Mouse (Mus musculus) kidney, embryonic 15.5 days (tissue): ENCODE results near the gene Snx13. TPM values are rescaled to one million over a fixed set of nuclear protein-coding genes. Genes with fewer than 3 reads are reported as not detected.

Experiments
- ATAC-seq: fragments of 200-750 bp; cut with Nextera tagmentation; replicated peaks from 2 replicates; pipeline ENCODE4 v1.8.0; 2017; ENCODE audit warnings: moderate TSS enrichment; ENCODE audit not compliant: low FRiP score
- H3K27ac ChIP-seq: fragments of 300-500 bp; sonication (generic); 2 replicates; pipeline ENCODE4 v1.5.1; 2015; ENCODE audit warnings: mild to moderate bottlenecking, inconsistent platforms
- H3K27me3 ChIP-seq: fragments of 300-500 bp; sonication (generic); 2 replicates; pipeline ENCODE4 v1.6.1; 2015; ENCODE audit warnings: inconsistent platforms
- H3K36me3 ChIP-seq: fragments of 300-500 bp; sonication (generic); 2 replicates; pipeline ENCODE4 v1.6.1; 2015; ENCODE audit warnings: inconsistent platforms
- H3K4me1 ChIP-seq: fragments of 300-500 bp; sonication (generic); 2 replicates; pipeline ENCODE4 v1.6.1; 2015; ENCODE audit warnings: inconsistent platforms
- H3K4me2 ChIP-seq: fragments of 300-500 bp; sonication (generic); 2 replicates; pipeline ENCODE4 v1.6.1; 2015; ENCODE audit warnings: moderate library complexity, mild to moderate bottlenecking, inconsistent platforms
- H3K4me3 ChIP-seq: fragments of 300-500 bp; sonication (generic); replicated peaks from 2 replicates; pipeline ENCODE4 v1.5.1; 2015; ENCODE audit warnings: mild to moderate bottlenecking, inconsistent platforms
- H3K9ac ChIP-seq: fragments of 300-500 bp; sonication (generic); 2 replicates; pipeline ENCODE4 v1.6.1; 2015; ENCODE audit warnings: mild to moderate bottlenecking, inconsistent platforms
- H3K9me3 ChIP-seq: fragments of 300-500 bp; sonication (generic); replicated peaks from 2 replicates; pipeline ENCODE4 v1.6.1; 2016; ENCODE audit warnings: inconsistent platforms
- WGBS: fragments of 180-500 bp; shearing (Covaris S2); methylation state at CpG from one replicate; pipeline ENCODE4 v1.1.7; 2015; ENCODE audit warnings: mixed read lengths; 5-methylcytosine and 5-hydroxymethylcytosine counted together
- polyA plus RNA-seq: library from polyadenylated mRNA; unstranded; fragments of >200 nt; fragmentation: Nextera tagmentation; extraction: Ambion mirVana; gene quantifications from 2 replicates; pipeline ENCODE4 v1.2.1, GENCODE M21; 2015

Snx13 gene
- polyA plus RNA-seq, 1 experiment from 2014 or later: 24.8 TPM

GRCm38 (mm10) chr12:35018679-35019237, 28.2 kb upstream of the Snx13 start:
- Histone ChIP-seq H3K9me3 (no peaks in the 10 kb centered on the region), H3K4me2 (no peak overlapping the region), H3K9ac (no peak overlapping the region), H3K36me3 (no peaks in the 10 kb centered on the region), H3K27ac (no peak overlapping the region), H3K4me3 (no peak overlapping the region), H3K27me3 (no peaks in the 10 kb centered on the region), H3K4me1 (0 out of 2 replicates have a peak, but pooled peaks cover 3% of the 10 kb centered on the region)
- ATAC-seq: no peak
- WGBS: 80% methylated on average over 9 of the region's 9 CpGs

GRCm38 (mm10) chr12:35021285-35021684, 25.7 kb upstream of the Snx13 start:
- no peak overlapping the region for H3K9ac ChIP-seq
- H3K4me1 ChIP-seq: 0 out of 2 replicates have a peak, but pooled peaks cover 3% of the 10 kb centered on the region
- H3K9me3 ChIP-seq: no peaks in the 10 kb centered on the region
- no peak overlapping the region for H3K4me3 ChIP-seq
- H3K27ac ChIP-seq: no peak overlapping the region
- no peak overlapping the region for H3K4me2 ChIP-seq
- no peaks in the 10 kb centered on the region for H3K27me3 ChIP-seq
- WGBS: 70% methylated on average over 9 of the region's 9 CpGs
- ATAC-seq: no peak
- H3K36me3 ChIP-seq: no peaks in the 10 kb centered on the region

- H3K27ac ChIP-seq: no peak overlapping the region
- H3K9me3 ChIP-seq: no peaks in the 10 kb centered on the region
- ATAC-seq: no peak
- 58% methylated on average over 10 of the region's 10 CpGs for WGBS
- H3K36me3 ChIP-seq: no peaks in the 10 kb centered on the region
- no peak overlapping the region for H3K4me2 ChIP-seq
- H3K27me3 ChIP-seq: no peaks in the 10 kb centered on the region
- H3K4me1 ChIP-seq: 0 out of 2 replicates have a peak, but pooled peaks cover 3% of the 10 kb centered on the region
- no peak overlapping the region for H3K9ac ChIP-seq
- no peak overlapping the region for H3K4me3 ChIP-seq
Measured at GRCm38 (mm10) chr12:35022066-35022465, 24.9 kb upstream of the Snx13 start.

- Histone ChIP-seq H3K4me2 (no peak overlapping the region), H3K9ac (no peak overlapping the region), H3K36me3 (no peaks in the 10 kb centered on the region), H3K4me3 (no peak overlapping the region), H3K27ac (0 out of 2 replicates have a peak overlapping the region, but pooled peaks have one; percentile 19), H3K27me3 (no peaks in the 10 kb centered on the region), H3K9me3 (no peaks in the 10 kb centered on the region), H3K4me1 (0 out of 2 replicates have a peak, but pooled peaks cover 3% of the 10 kb centered on the region)
- ATAC-seq: no peak; the same call in 1 of the 2 replicates
- WGBS: 69% methylated on average over 4 of the region's 4 CpGs
Measured at GRCm38 (mm10) chr12:35025916-35026432, 21.0 kb upstream of the Snx13 start.

DNA sequence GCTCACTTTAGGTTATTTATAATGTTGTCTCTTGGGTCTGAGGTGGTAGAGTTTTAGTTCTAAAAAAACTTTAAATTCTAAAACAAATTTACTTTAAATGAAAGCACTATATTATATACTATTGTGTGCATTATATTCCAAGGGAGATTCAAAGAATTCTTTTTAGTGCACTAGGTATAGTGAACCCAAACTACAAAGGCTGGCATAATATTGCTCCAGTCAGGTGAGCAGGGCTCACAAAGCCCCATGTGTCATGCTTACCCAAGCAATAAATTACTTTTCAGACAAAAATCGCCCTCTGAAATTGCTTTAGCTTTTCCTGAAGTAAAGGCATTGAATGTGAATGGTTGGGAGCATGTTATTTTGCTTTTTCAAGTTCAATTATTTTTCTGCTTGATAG, 19.5 kb upstream of the Snx13 start:
- 0 out of 2 replicates have a peak, but pooled peaks have one; percentile 64 for ATAC-seq
- Histone ChIP-seq H3K4me1 (no peaks in the 10 kb centered on the region), H3K27me3 (no peaks in the 10 kb centered on the region), H3K4me3 (no peak overlapping the region), H3K9ac (no peak overlapping the region), H3K9me3 (no peaks in the 10 kb centered on the region), H3K27ac (0 out of 2 replicates have a peak overlapping the region, but pooled peaks have one; percentile 70), H3K36me3 (no peaks in the 10 kb centered on the region), H3K4me2 (no peak overlapping the region)
- 49% methylated on average over 1 of the region's 1 CpGs for WGBS

GRCm38 (mm10) chr12:35038668-35039570, 8.1 kb upstream of the Snx13 start:
- ATAC-seq: no peak; the same call in 1 of the 2 replicates
- H3K9ac ChIP-seq: peak overlapping the region; percentile 7; the same call in 1 of the 2 replicates
- H3K4me2 ChIP-seq: peak overlapping the region; percentile 55

GRCm38 (mm10) chr12:35039571-35039936, 7.4 kb upstream of the Snx13 start:
- 70% methylated on average over 5 of the region's 5 CpGs for WGBS
- no peak overlapping the region for H3K4me3 ChIP-seq
- no peak for ATAC-seq
- H3K4me2 ChIP-seq: peak overlapping the region; percentile 55; the same call in 1 of the 2 replicates
- peak overlapping the region; percentile 58; the same call in 1 of the 2 replicates for H3K27ac ChIP-seq
- H3K9me3 ChIP-seq: no peaks in the 10 kb centered on the region
- peaks cover 12% of the 10 kb centered on the region; the same call in 1 of the 2 replicates for H3K4me1 ChIP-seq
- no peaks in the 10 kb centered on the region for H3K27me3 ChIP-seq
- H3K9ac ChIP-seq: no peak overlapping the region
- H3K36me3 ChIP-seq: no peaks in the 10 kb centered on the region

More at GRCm38 (mm10) chr12:35038668-35039570, 8.1 kb upstream of the Snx13 start:
- H3K9me3 ChIP-seq: no peaks in the 10 kb centered on the region
- H3K27ac ChIP-seq: peak overlapping the region; percentile 58; the same call in 1 of the 2 replicates
- H3K4me3 ChIP-seq: peak overlapping the region; percentile 19
- no peaks in the 10 kb centered on the region for H3K27me3 ChIP-seq
- H3K4me1 ChIP-seq: peaks cover 12% of the 10 kb centered on the region; the same call in 1 of the 2 replicates
- H3K36me3 ChIP-seq: no peaks in the 10 kb centered on the region
- 27% methylated on average over 14 of the region's 14 CpGs for WGBS

DNA sequence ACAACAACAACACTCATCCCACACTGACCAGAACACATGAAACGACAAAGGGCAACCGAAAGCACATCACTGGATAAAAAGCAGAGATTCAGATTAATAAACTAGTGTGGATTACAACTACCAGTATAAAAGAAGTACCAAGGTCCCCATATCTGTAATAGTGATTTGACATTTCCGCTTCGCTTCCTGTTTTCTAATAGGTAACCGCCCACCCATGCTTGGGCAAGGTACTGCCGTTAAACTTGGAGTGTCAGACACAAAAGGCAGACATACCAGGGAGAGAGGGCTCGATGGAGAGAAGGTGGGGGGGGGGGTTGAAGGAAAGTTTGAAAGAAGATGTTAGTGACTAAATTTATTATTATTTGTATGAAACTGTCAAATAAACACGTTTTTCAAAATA, 5.0 kb upstream of the Snx13 start:
- Histone ChIP-seq H3K4me2 (no peak overlapping the region), H3K4me3 (no peak overlapping the region), H3K9me3 (no peaks in the 10 kb centered on the region), H3K27me3 (no peaks in the 10 kb centered on the region), H3K36me3 (no peaks in the 10 kb centered on the region), H3K27ac (no peak overlapping the region), H3K4me1 (peaks cover 12% of the 10 kb centered on the region; the same call in 1 of the 2 replicates), H3K9ac (no peak overlapping the region)
- ATAC-seq: no peak
- 78% methylated on average over 8 of the region's 8 CpGs for WGBS

DNA sequence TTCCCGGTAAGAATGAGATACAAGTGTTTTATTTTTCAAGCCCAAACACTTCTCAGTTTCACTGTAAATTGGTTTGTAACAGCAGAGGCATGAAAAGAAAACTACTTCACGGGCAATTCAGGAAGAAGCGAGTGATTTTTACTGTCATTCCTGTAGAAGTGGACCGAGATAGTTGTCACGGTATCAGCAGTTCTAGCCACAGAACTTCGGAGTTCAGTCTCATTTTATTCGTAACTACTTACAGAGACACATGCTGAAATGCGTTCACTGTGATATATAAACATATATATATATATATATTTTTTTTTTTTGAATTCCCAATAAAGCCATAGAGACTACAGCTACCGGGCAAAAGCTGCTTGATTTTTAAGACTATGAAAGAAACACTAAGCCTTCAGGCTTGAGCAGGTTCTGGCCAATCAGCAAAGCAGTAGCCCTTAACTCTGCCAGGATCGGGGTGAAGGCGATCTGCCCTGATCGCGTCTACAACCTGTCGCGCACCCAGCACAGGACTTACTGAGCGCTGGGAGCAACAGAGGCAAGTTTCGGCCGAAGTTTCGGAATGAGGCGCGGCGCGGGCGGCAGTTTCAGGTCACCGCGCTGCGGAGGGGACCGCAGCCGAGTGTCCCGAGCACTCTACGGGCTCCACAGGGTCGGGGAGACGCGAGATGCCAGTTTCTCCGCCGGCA, 532 bp upstream of the Snx13 start:
- Histone ChIP-seq H3K9ac (peak overlapping the region; percentile 84), H3K4me1 (peaks cover 6% of the 10 kb centered on the region), H3K4me2 (peak overlapping the region; percentile 76), H3K36me3 (no peaks in the 10 kb centered on the region), H3K27ac (peak overlapping the region; percentile 97), H3K9me3 (no peaks in the 10 kb centered on the region), H3K27me3 (no peaks in the 10 kb centered on the region), H3K4me3 (peak overlapping the region; percentile 88)
- ATAC-seq: peak; percentile 88
- under 1% methylated on average over 36 of the region's 36 CpGs for WGBS

DNA sequence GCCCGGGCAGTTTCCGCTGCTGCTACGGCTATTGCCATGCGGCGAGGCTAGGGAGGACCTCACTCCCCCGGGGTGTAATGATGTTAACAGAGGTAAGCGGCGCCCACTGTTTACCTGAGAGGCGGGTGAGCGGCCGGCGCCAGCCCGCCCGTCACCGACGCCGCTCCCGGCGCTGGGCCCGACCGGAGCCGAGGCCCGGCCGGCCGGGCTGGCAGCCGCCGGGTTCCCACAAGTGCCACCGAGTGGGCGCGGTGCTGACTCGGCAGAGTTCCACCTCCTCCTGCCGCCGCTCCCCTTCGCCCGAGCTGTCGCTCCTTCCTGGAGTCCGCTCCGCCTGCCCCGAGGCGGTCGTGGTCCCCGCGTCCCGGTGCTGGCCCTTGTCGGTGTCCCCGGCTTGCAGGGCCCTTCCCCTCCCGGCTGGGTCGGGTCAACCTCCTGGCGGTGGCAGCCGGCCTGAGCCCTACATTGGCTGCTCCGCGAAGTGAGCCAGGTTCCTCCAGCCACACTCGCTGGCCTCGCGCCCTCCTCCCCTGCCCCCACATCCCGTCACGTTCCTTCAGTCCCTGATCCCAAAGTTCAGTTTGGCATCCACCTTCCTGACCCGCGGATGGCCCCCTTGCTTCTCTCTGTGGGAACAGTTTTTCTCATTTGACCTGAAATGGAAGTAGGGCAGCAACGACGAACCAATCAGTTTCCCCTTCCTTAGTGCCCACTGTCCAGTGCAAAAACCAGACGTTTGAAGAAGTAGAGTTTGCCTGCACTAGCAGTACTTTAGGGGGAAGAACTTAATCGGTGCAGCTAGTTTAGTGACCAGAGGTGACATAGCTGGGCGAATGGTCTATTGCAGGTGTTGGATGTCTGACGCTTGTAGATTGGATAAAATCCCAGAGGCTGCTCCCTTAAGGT, 587 bp downstream of the Snx13 start:
- peak overlapping the region; percentile 88 for H3K4me3 ChIP-seq
- H3K4me1 ChIP-seq: peaks cover 6% of the 10 kb centered on the region
- WGBS: under 1% methylated on average over 44 of the region's 65 CpGs
- H3K9me3 ChIP-seq: no peaks in the 10 kb centered on the region
- H3K27ac ChIP-seq: peak overlapping the region; percentile 97
- peak overlapping the region; percentile 84 for H3K9ac ChIP-seq
- H3K27me3 ChIP-seq: no peaks in the 10 kb centered on the region
- peak overlapping the region; percentile 76 for H3K4me2 ChIP-seq
- ATAC-seq: peak; percentile 87
- H3K36me3 ChIP-seq: no peaks in the 10 kb centered on the region

GRCm38 (mm10) chr12:35048891-35049290, 1.9 kb downstream of the Snx13 start:
- Histone ChIP-seq H3K27ac (no peak overlapping the region), H3K27me3 (no peaks in the 10 kb centered on the region), H3K4me1 (peaks cover 6% of the 10 kb centered on the region), H3K9me3 (no peaks in the 10 kb centered on the region), H3K4me3 (no peak overlapping the region), H3K9ac (no peak overlapping the region), H3K36me3 (no peaks in the 10 kb centered on the region), H3K4me2 (peak overlapping the region; percentile 76)
- no peak for ATAC-seq
- 74% methylated on average over 3 of the region's 3 CpGs for WGBS
